Mouse (Mus musculus) myocyte (in vitro differentiated cells): ENCODE results near the gene Sstr3.

ENCODE experiments used
- MAX ChIP-seq: IDR thresholded peaks from one replicate; pipeline ENCODE4 v1.6.1; 2011; ENCODE audit warnings: low read depth, mild to moderate bottlenecking, control low read depth
- POLR2A ChIP-seq: IDR thresholded peaks from one replicate; pipeline ENCODE4 v1.6.1; 2011; ENCODE audit warnings: low read depth, mild to moderate bottlenecking, control low read depth, moderate library complexity; ENCODE audit not compliant: insufficient read length
- TCF12 ChIP-seq: IDR thresholded peaks from one replicate; pipeline ENCODE4 v1.6.1; 2011; ENCODE audit warnings: mild to moderate bottlenecking, control low read depth; ENCODE audit not compliant: poor library complexity, insufficient read depth, severe bottlenecking
- USF1 ChIP-seq: IDR thresholded peaks from one replicate; pipeline ENCODE4 v1.6.1; 2011; ENCODE audit warnings: low read depth, mild to moderate bottlenecking, control low read depth, moderate library complexity

GRCm38 (mm10) chr15:78510736-78511135 is 33.7 kb downstream of the Sstr3 start:
- no peak for TF ChIP-seq MAX
- no peak for TF ChIP-seq USF1
- TF ChIP-seq POLR2A: no peak
- peak; percentile 85 for TF ChIP-seq TCF12
